Mouse (Mus musculus) cerebellum, postnatal 10 days (tissue): Measurements from ENCODE around the gene Glyctk.
A peak's percentile ranks its signal among the peaks of the same experiment; 100 is the strongest.

ENCODE experiments used
- DNase-seq, 2 experiments: peaks; one replicate each; pipeline ENCODE4 v3.0.0; 2021; ENCODE audit warnings: mixed read lengths in 2 of 2

Gene Glyctk

DNA sequence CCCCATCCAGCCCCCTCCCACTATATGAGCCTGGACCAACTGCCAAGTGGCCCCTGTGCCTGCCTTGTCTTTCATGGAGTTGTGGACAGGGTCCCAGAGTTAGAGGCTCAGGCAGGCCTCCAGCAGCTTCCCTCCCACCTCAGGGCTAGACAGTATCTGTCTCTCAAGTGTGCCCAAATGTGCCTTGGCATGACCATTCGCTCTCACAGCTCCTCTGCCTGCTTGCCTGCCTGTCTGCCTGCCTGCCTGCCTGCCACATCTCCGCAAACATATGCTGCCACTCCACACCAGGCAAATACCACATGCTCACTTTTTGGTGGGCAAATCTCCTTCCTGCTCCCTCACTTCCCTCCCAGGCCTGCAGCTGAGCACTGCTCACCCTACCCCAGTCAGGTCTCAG lies 12.4 kb downstream of the Glyctk start:
- DNase-seq = peak; percentile 70 to 82

DNA sequence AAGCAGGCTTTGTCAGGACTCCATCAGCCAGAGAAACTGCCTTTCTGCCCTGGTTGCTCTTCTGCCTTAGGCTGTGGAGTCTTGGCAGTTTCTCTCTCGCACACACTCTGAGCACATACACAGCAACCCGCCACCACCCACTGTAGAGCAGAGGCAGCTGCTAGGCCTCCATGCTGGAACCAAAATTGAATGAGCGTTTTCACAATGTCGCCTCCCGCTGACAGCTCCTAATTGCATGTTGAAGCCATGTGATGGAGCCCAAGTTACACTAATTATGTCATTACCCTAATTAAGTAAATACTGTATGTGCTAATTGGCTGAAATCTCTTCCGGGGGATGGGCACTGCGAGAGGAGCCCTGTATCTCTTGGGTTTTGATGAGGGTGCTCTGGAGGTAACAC lies 13.8 kb downstream of the Glyctk start:
- DNase-seq = peak; percentile 51 to 63

DNA sequence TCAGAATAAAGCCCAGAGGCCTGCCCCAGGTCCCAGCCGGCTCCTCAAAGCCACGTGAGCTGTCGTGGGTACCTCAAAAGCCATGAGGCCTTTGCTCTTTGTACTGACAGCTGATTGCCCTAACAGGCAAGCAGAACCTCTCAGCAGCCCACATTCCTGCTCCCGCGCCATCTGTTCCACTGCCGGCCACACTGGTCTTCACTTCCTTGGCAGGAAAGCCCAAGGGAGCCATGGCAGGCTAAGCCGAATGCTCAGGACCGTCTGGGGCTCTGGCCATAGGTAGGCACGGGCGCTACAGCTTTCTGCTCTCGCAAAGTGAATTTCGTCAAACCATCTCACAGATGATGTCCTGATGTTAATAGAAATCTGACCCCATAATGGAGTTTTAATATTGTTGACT lies 16.0 kb downstream of the Glyctk start:
- DNase-seq = peak; percentile 74 to 85

DNA sequence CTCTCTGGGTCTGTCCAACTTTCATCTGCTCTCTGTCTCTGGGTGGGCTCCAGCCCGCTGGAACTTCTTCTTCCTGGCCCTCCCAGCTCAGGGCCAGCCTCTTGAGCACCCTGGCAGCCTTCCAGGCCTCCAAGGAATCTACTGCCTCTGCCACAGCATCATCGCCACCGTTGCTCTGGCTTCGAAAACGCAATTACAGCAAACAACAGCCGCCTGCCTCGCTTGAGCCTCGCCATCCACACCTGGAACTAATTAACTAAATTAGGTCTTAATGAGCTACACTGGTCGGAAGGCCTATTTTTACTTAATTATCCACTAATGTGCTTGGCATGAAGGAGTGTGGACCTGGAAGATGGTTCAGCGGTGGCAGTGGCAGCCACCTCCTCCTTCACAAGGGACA lies 18.2 kb downstream of the Glyctk start:
- DNase-seq = peak; percentile 71 to 80

DNA sequence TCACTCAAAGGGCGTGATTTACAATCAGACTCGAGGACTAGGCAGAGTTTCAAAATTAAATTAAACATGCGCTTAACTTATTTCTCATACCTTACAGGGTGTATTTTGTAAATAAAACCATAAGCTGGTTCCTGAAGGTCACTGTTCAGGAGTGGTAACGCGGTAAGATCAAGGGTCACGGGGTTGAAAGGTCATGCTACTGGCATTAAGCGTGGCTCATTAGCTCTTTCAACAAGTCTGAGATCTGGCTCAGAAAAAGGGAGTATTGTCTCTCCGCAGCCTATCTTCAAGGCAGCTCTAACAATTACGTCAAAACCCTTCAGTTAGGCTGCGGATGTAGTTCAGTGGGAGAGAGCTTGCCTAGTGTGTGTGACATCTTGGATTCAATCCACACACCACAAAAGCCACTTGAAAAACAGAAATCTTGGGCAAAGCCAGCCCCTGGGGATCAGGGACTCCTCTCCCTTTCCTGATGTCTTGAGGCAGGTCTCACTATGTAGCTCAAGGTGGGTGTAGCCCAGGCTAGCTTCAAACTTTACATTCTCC lies 20.2 kb downstream of the Glyctk start:
- DNase-seq = no peak

DNA sequence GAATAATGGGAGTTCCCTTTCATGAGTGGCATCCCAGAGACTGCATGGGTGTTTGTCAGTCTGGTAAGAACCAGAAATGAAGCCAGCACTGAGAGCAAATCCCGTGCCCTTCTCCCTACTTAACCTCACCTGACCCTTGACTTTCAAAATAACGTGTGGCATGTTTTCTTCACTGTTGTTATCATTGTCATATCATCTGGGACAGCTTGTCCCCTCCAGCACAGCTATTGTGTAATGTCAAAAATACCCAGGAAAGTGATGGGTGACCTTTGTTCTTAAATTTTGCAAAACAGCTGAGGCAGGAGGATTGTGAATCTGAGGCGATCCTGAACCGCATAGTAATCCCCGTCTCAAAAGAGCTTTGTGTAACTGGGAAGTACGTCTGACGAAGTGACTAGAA lies 27.7 kb downstream of the Glyctk start:
- no peak for DNase-seq

DNA sequence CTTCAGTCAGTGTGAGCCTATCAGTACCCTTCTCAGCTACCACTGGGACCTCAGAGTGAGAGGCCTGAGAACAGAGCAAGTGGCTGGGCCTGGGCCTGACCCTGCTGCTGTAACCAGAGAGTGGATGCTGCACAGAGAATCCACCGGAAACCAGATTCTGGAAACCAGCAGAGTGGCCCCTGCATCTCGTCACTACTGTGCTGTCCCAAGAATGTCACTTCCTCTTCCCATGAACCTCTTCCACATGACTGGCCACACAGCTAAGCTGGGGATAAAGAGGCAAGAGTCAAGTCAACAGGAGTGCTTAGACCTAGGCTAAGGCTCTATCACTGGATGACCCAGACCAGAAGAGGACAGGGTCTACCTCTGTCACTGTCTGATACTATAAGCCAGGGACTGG lies 28.9 kb downstream of the Glyctk start:
- DNase-seq = no peak

DNA sequence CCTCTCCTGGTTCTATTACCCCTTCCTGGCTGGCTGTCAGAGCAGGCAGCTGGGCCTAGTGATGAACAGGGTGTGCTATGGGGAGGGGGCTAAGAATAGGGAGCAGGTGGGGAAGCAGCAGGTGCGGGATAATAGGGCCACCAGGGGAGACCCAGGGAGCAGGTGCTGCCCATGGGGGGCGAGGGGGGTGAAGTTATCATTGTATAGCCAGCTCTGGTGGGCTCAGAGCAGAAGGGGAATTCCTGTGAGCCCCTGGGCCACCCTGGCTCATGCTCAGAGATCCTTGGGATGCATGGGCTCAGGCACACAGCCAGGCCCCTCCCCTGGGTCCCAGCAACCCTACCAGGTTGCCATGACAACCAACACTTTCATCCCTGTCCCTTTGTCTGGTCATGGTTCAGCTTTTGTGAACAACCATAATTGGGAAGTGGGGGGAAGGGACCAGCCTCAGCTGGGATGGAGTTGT lies 31.1 kb downstream of the Glyctk start:
- peak; percentile 59 to 76 for DNase-seq

DNA sequence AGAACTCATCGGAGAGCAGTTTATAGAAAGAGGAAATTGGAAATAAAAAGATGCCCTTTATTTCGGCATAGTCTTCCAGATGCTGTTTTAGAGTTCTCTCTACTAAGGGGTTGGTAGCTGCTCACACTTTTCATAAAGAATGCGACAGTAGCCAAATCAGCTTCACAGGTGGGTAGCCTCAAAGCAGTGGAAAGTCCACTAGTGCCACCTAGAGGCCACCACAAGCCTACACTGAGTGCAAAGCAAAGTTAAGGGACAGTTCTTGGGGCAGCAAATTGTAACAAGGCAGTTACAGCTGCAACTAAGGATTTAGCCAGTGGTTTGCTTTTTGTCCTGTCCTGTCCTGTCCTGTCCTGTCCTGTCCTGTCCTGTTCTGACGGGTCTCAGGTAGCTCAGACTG lies 34.3 kb downstream of the Glyctk start:
- DNase-seq = peak; percentile 62 to 66

DNA sequence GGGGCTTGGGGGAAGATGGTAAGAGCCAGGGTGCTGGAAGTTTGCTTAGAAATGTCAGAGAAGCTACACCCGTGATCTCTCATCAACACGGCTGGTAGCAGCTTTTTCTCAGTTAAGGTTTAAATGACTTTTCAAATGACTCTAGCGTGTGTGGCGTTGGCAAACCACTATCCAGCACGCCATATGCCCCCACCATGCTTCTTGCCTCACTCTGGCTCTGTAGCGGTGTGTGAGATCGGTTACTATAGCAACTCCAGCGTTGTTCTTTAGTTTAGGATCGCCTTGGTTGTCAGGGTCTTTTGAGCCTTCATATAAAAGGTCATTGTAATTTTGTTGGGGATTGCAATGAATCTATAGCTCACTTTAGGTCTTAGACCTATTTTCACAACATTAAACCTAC lies 38.9 kb downstream of the Glyctk start:
- DNase-seq = no peak

DNA sequence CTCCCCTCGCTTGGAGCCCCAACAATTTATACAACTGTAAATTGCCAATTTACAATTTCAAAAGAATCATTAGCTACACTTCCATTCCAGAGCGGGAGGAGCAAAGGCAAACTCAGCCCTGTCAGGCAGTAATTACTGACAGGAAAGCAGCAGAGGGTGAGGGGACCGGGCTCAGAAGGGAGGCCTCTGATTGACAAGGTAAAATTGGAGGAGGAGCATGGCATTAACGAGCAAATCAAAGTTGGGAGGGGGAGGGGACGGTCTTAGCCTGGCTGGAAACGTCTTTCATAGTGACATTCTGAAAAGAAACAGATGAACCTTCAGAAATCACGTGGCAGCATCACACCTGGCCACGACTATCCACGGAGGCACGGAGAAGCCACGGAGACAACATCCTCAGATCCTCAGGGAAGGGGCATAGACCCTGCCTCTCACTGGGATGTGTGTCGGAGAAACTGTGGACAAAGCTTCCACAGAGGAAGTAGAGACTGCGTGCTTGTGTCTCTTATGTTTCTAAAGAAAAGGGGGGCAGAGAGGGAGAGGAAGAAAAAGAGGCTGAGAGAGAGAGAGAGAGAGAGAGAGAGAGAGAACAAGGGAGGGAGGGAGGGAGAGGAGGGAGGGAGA lies 42.0 kb downstream of the Glyctk start:
- peak in 1 of 2 experiments; percentile 10 for DNase-seq

DNA sequence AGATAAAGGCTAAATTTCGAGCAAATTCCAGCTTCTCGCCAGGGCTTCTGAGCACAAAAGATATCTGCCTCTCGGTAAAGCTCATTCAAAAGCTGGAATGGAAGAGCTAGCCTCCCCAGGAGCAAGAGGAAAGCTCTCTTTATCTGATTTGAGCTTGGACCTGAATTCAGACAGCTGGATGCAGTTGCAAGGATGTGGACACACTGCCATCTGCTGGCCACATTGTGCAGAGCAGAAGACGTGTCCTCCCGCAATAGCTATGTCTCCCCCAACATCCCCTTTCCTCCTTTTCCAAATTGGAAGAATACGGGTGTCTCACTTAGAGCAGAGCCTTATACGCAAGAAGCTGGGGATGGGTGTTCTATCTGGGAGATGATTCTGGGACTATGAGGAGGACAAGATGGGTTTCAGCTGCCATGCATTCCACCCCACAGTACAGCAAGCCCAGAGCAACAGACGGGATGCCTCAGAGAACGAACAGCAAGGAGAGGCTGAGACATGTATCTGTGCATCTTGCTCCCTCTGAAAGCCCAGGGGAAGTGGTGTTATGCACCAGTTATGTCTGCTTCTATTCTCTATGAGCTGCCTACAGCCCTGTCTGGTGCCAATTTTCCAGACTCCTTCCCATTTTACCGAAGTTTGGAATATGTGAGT lies 45.0 kb downstream of the Glyctk start:
- DNase-seq = peak; percentile 89 to 92

DNA sequence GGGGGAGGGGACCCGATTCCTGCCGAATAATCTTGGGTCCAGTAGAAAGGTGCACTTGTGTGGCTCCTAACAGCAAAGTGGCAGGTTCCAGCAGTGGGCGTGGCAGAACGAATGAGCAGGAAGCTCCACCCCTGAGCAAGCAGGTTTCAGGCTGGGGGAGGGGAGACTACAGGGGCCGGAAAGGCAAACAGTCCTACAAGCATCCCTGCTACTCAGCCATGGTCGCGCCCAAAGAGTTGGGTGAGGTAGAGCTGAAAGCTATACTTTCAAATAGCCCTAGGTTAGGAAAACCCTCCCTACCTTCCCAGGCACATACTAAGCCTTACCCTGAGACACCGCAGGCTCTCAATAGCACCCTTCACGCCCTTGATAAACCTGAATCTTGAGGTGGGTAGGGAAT lies 51.7 kb downstream of the Glyctk start:
- no peak for DNase-seq

DNA sequence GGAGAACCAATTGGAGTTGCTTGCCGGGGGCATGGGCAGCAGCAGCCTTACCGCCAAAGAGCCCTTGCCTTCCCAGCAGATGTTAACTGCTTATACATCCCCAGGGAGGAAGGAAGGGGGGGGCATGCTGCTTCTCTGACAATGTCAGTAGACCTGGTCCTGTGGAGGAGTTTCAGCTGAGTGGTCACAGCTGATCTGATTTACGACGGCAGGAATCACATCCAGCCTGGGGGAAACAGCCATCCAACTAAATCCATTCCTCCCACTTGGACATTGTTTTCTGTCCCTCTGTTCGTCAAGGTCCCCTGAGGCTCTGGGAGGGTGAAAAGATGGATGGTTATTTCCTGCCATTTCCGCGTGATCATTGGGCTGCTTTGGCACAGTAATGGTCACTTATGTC lies 53.5 kb downstream of the Glyctk start:
- peak in 1 of 2 experiments; percentile 8 for DNase-seq
